Comparison of ENCODE assay signal across 22 mouse cellular contexts in genomic region chr8:123734486-123734885, GRCm38 (mm10).
DNase-seq lines count a peak whose midpoint lies in the region; ATAC-seq and TF ChIP-seq lines count a peak whose summit lies in the region.
"Had no signal": no experiment of that assay in that cellular context is flagged by ENCODE, and none has a peak within 500 bp of the region (broad histone marks: within the 10 kb centered on the region; RNA-seq: fewer than 3 reads in every experiment).

No protein-coding gene starts in this region.

- DNase-seq in adrenal gland, adult (ENCODE audit: inconsistent age in 2 of 2, low spot score in 1 of 2): peak; percentile 80 to 88
- no peak for DNase-seq in adrenal gland, adult 18-20 months (ENCODE audit: low spot score in 2 of 2)
- peak; percentile 35 for DNase-seq in liver, adult 2 months (ENCODE audit: extremely low read depth, low read depth, low spot score)
- peak; percentile 73 for DNase-seq in adrenal gland, postnatal 14 days
- DNase-seq in testis, postnatal 10 days (ENCODE audit: low spot score): peak; percentile 70
- no peak for DNase-seq in kidney, adult 8-10 months
- DNase-seq: B cell, adult 2 months; cerebellum, adult 11 months; cerebellum, adult 8-10 months; cerebellum, postnatal 14 days; gastrocnemius, postnatal 36 days; heart, adult 11 months; heart, postnatal 10 days had no signal

- H3K4me1 ChIP-seq in liver, adult 2 months (ENCODE audit: control insufficient read depth, insufficient read depth, low read length): peaks cover 4% of the 10 kb centered on the region; the same call in 1 of the 2 replicates
- H3K4me1 ChIP-seq in liver, embryonic 12.5 days: 0 out of 2 replicates have a peak, but pooled peaks cover 4% of the 10 kb centered on the region
- H3K4me1 ChIP-seq in kidney, embryonic 16.5 days (ENCODE audit: insufficient read depth, low read length): peaks cover 8% of the 10 kb centered on the region

- H3K4me3 ChIP-seq in liver, adult 2 months (ENCODE audit: insufficient read depth, low read depth, low read length): no peak overlapping the region
- H3K4me3 ChIP-seq in liver, embryonic 12.5 days: no peak overlapping the region
- H3K4me3 ChIP-seq in kidney, embryonic 16.5 days (ENCODE audit: low read length): no peak overlapping the region
- H3K4me3 ChIP-seq: embryonic facial prominence, embryonic 12.5 days; forebrain, embryonic 13.5 days; hindbrain, embryonic 13.5 days; intestine, embryonic 15.5 days had no signal

- H3K36me3 ChIP-seq in liver, adult 2 months (ENCODE audit: control insufficient read depth, insufficient read depth, low read length): no peaks in the 10 kb centered on the region
- H3K36me3 ChIP-seq in liver, embryonic 12.5 days: no peaks in the 10 kb centered on the region
- no peaks in the 10 kb centered on the region for H3K36me3 ChIP-seq in kidney, embryonic 16.5 days (ENCODE audit: insufficient read depth, low read length)
- H3K36me3 ChIP-seq: embryonic facial prominence, embryonic 12.5 days; G1E; hindbrain, embryonic 13.5 days; intestine, embryonic 15.5 days had no signal

- no peak overlapping the region for H3K9ac ChIP-seq in liver, adult 2 months (ENCODE audit: low read depth, low read length)
- H3K9ac ChIP-seq in liver, embryonic 12.5 days: no peak overlapping the region
- H3K9ac ChIP-seq in kidney, embryonic 16.5 days (replicated peaks; ENCODE audit: low read length): no peak overlapping the region
- H3K9ac ChIP-seq: embryonic facial prominence, embryonic 12.5 days; forebrain, embryonic 13.5 days; hindbrain, embryonic 13.5 days; intestine, embryonic 15.5 days had no signal

- no peaks in the 10 kb centered on the region for H3K79me2 ChIP-seq in liver, adult 2 months (ENCODE audit: control insufficient read depth, insufficient read depth, low read length)

- ATAC-seq in liver, embryonic 12.5 days: no peak
- no peak for ATAC-seq in kidney, embryonic 16.5 days (ENCODE audit: low FRiP score, low TSS enrichment)
- ATAC-seq: CD4-positive, CD25-positive, alpha-beta regulatory T cell, adult 4 months; forebrain, embryonic 13.5 days; hindbrain, postnatal 0 days; intestine, embryonic 15.5 days had no signal

- WGBS in liver, adult 2 months: 72% methylated on average over 8 of the region's 8 CpGs
- whole genome bisulfite sequencing in liver, embryonic 12.5 days (ENCODE audit: insufficient replicate concordance): 72% methylated on average over 8 of the region's 8 CpGs
- 78% methylated on average over 8 of the region's 8 CpGs for WGBS in kidney, embryonic 16.5 days

- no peak overlapping the region for H3K27ac ChIP-seq in liver, adult 2 months (replicated peaks; ENCODE audit: insufficient read depth, low read depth, low read length)
- no peak overlapping the region for H3K27ac ChIP-seq in liver, embryonic 12.5 days
- no peak overlapping the region for H3K27ac ChIP-seq in kidney, embryonic 16.5 days (ENCODE audit: low read length)
- H3K27ac ChIP-seq: embryonic facial prominence, embryonic 12.5 days; forebrain, embryonic 13.5 days; hindbrain, embryonic 13.5 days; hindbrain, postnatal 0 days; intestine, embryonic 15.5 days had no signal

- no peak for TF ChIP-seq CTCF in liver, adult 2 months (IDR thresholded peaks at IDR 0.05; ENCODE audit: low read depth, low read length)

- no peak overlapping the region for H3K4me2 ChIP-seq in liver, embryonic 12.5 days
- H3K4me2 ChIP-seq in kidney, embryonic 16.5 days (replicated peaks; ENCODE audit: low read depth, low read length): no peak overlapping the region
- H3K4me2 ChIP-seq: embryonic facial prominence, embryonic 12.5 days; forebrain, embryonic 13.5 days; hindbrain, embryonic 13.5 days; intestine, embryonic 15.5 days had no signal

- no peak for TF ChIP-seq POLR2A in liver, adult 2 months (IDR thresholded peaks at IDR 0.05; ENCODE audit: extremely low read depth, insufficient read depth, low read length)

- no peaks in the 10 kb centered on the region for H3K9me3 ChIP-seq in liver, embryonic 12.5 days (replicated peaks)
- no peaks in the 10 kb centered on the region for H3K9me3 ChIP-seq in kidney, embryonic 16.5 days (ENCODE audit: low read length)
- H3K9me3 ChIP-seq: embryonic facial prominence, embryonic 12.5 days; forebrain, embryonic 13.5 days; hindbrain, embryonic 13.5 days; intestine, embryonic 15.5 days had no signal

- no peaks in the 10 kb centered on the region for H3K27me3 ChIP-seq in liver, adult 2 months (ENCODE audit: control insufficient read depth, insufficient read depth, low read length)
- H3K27me3 ChIP-seq in liver, embryonic 12.5 days (replicated peaks): peaks cover 31% of the 10 kb centered on the region
- H3K27me3 ChIP-seq in kidney, embryonic 16.5 days (ENCODE audit: insufficient read depth, low read length): no peaks in the 10 kb centered on the region
- H3K27me3 ChIP-seq: embryonic facial prominence, embryonic 12.5 days; intestine, embryonic 15.5 days had no signal

Comparison
In these comparisons a context has a peak if more than half of its experiments do, and no peak if none do; other contexts are left out.
1. DNase-seq: peak in adrenal gland, adult (2 of 2), liver, adult 2 months (single experiment), adrenal gland, postnatal 14 days (single experiment) and testis, postnatal 10 days (single experiment); none in adrenal gland, adult 18-20 months (0 of 2) and kidney, adult 8-10 months (0 of 2).